Mouse (Mus musculus): ENCODE measurements around the gene Icam2. TPM values are rescaled to one million over a fixed set of nuclear protein-coding genes. Genes with fewer than 3 reads are reported as not detected.

Icam2 gene
- polyA plus RNA-seq, 1 experiment from 2014 or later = 28.7 TPM

- Histone ChIP-seq H3K9ac (0 out of 2 replicates have a peak overlapping the region, but pooled peaks have one; percentile 36), H3K27me3 (no peaks in the 10 kb centered on the region), H3K4me1 (peaks cover 16% of the 10 kb centered on the region), H3K9me3 (no peaks in the 10 kb centered on the region), H3K4me2 (replicated peaks) (no peak overlapping the region), H3K4me3 (no peak overlapping the region), H3K36me3 (no peaks in the 10 kb centered on the region; the same call in 1 of the 2 replicates), H3K27ac (peak overlapping the region; percentile 34; the same call in 1 of the 2 replicates)
- WGBS = 24% methylated on average over 3 of the region's 3 CpGs
- ATAC-seq (ENCODE audit: low FRiP score, low read depth) = no peak
These were observed 1.7 kb upstream of the Icam2 start for GRCm38 (mm10) chr11:106389611-106390010.

- H3K9me3 ChIP-seq = no peaks in the 10 kb centered on the region
- WGBS = 78% methylated on average over 6 of the region's 6 CpGs
- no peaks in the 10 kb centered on the region for H3K36me3 ChIP-seq
- no peak overlapping the region for H3K27ac ChIP-seq
- ATAC-seq (ENCODE audit: low FRiP score, low read depth) = no peak
- H3K9ac ChIP-seq = no peak overlapping the region
- H3K4me1 ChIP-seq = peaks cover 19% of the 10 kb centered on the region
- no peaks in the 10 kb centered on the region for H3K27me3 ChIP-seq
- no peak overlapping the region for H3K4me2 ChIP-seq (replicated peaks)
- no peak overlapping the region for H3K4me3 ChIP-seq
These were observed 855 bp downstream of the Icam2 start for GRCm38 (mm10) chr11:106387020-106387419.

GRCm38 (mm10) chr11:106386409-106386808, 1.5 kb downstream of the Icam2 start:
- Histone ChIP-seq H3K4me2 (replicated peaks) (no peak overlapping the region), H3K27ac (no peak overlapping the region), H3K27me3 (no peaks in the 10 kb centered on the region), H3K4me1 (peaks cover 19% of the 10 kb centered on the region), H3K9me3 (no peaks in the 10 kb centered on the region), H3K36me3 (no peaks in the 10 kb centered on the region), H3K4me3 (no peak overlapping the region), H3K9ac (no peak overlapping the region)
- no peak for ATAC-seq (ENCODE audit: low FRiP score, low read depth)
- WGBS = 88% methylated on average over 3 of the region's 3 CpGs

- no peaks in the 10 kb centered on the region for H3K36me3 ChIP-seq
- H3K9ac ChIP-seq = no peak overlapping the region
- H3K27me3 ChIP-seq = no peaks in the 10 kb centered on the region
- no peak for ATAC-seq (ENCODE audit: low FRiP score, low read depth)
- H3K4me1 ChIP-seq = 0 out of 2 replicates have a peak, but pooled peaks cover 7% of the 10 kb centered on the region
- no peak overlapping the region for H3K27ac ChIP-seq
- no peak overlapping the region for H3K4me2 ChIP-seq (replicated peaks)
- 80% methylated on average over 6 of the region's 6 CpGs for WGBS
- no peak overlapping the region for H3K4me3 ChIP-seq
- H3K9me3 ChIP-seq = no peaks in the 10 kb centered on the region
These were observed 4.7 kb downstream of the Icam2 start for GRCm38 (mm10) chr11:106383051-106383790.

- Histone ChIP-seq H3K36me3 (no peaks in the 10 kb centered on the region), H3K27me3 (no peaks in the 10 kb centered on the region), H3K27ac (peak overlapping the region; percentile 4; the same call in 1 of the 2 replicates), H3K4me1 (0 out of 2 replicates have a peak, but pooled peaks cover 2% of the 10 kb centered on the region), H3K4me3 (no peak overlapping the region), H3K9me3 (no peaks in the 10 kb centered on the region), H3K9ac (no peak overlapping the region), H3K4me2 (replicated peaks) (no peak overlapping the region)
- ATAC-seq (ENCODE audit: low FRiP score, low read depth) = no peak
- 62% methylated on average over 5 of the region's 5 CpGs for WGBS
These were observed 5.5 kb downstream of the Icam2 start for GRCm38 (mm10) chr11:106382424-106382823.

GRCm38 (mm10) chr11:106381883-106382282, 6.0 kb downstream of the Icam2 start:
- Histone ChIP-seq H3K9me3 (no peaks in the 10 kb centered on the region), H3K4me1 (0 out of 2 replicates have a peak, but pooled peaks cover 2% of the 10 kb centered on the region), H3K4me3 (peak overlapping the region; percentile 12), H3K36me3 (no peaks in the 10 kb centered on the region), H3K4me2 (replicated peaks) (no peak overlapping the region), H3K27me3 (no peaks in the 10 kb centered on the region), H3K9ac (no peak overlapping the region), H3K27ac (peak overlapping the region; percentile 4; the same call in 1 of the 2 replicates)
- no peak for ATAC-seq (ENCODE audit: low FRiP score, low read depth)
- WGBS = 84% methylated on average over 7 of the region's 7 CpGs

GRCm38 (mm10) chr11:106381011-106381410, 6.9 kb downstream of the Icam2 start:
- no peaks in the 10 kb centered on the region for H3K9me3 ChIP-seq
- ATAC-seq (ENCODE audit: low FRiP score, low read depth) = no peak
- no peaks in the 10 kb centered on the region for H3K36me3 ChIP-seq
- H3K4me2 ChIP-seq (replicated peaks) = peak overlapping the region; percentile 9
- 86% methylated on average over 11 of the region's 11 CpGs for WGBS
- 0 out of 2 replicates have a peak, but pooled peaks cover 2% of the 10 kb centered on the region for H3K4me1 ChIP-seq
- no peak overlapping the region for H3K4me3 ChIP-seq
- no peaks in the 10 kb centered on the region for H3K27me3 ChIP-seq
- H3K27ac ChIP-seq = no peak overlapping the region
- H3K9ac ChIP-seq = no peak overlapping the region

GRCm38 (mm10) chr11:106374979-106375378, 12.9 kb downstream of the Icam2 start:
- H3K4me1 ChIP-seq = peaks cover 10% of the 10 kb centered on the region
- H3K4me3 ChIP-seq = no peak overlapping the region
- no peaks in the 10 kb centered on the region for H3K27me3 ChIP-seq
- WGBS = 79% methylated on average over 5 of the region's 5 CpGs
- no peaks in the 10 kb centered on the region for H3K36me3 ChIP-seq
- H3K9ac ChIP-seq = no peak overlapping the region
- no peak overlapping the region for H3K27ac ChIP-seq
- no peak overlapping the region for H3K4me2 ChIP-seq (replicated peaks)
- no peak; the same call in 1 of the 2 replicates for ATAC-seq (ENCODE audit: low FRiP score, low read depth)
- no peaks in the 10 kb centered on the region for H3K9me3 ChIP-seq

GRCm38 (mm10) chr11:106374559-106374958, 13.3 kb downstream of the Icam2 start:
- no peak overlapping the region for H3K4me3 ChIP-seq
- no peaks in the 10 kb centered on the region for H3K9me3 ChIP-seq
- no peak for ATAC-seq (ENCODE audit: low FRiP score, low read depth)
- H3K4me2 ChIP-seq (replicated peaks) = no peak overlapping the region
- peaks cover 10% of the 10 kb centered on the region for H3K4me1 ChIP-seq
- no peak overlapping the region for H3K9ac ChIP-seq
- 49% methylated on average over 9 of the region's 9 CpGs for WGBS
- H3K27me3 ChIP-seq = no peaks in the 10 kb centered on the region
- no peaks in the 10 kb centered on the region for H3K36me3 ChIP-seq
- H3K27ac ChIP-seq = no peak overlapping the region

GRCm38 (mm10) chr11:106373998-106374397, 13.9 kb downstream of the Icam2 start:
- H3K4me3 ChIP-seq = no peak overlapping the region
- ATAC-seq (ENCODE audit: low FRiP score, low read depth) = peak; percentile 69; the same call in 1 of the 2 replicates
- no peak overlapping the region for H3K27ac ChIP-seq
- H3K36me3 ChIP-seq = no peaks in the 10 kb centered on the region
- H3K4me1 ChIP-seq = peaks cover 10% of the 10 kb centered on the region
- 50% methylated on average over 11 of the region's 11 CpGs for WGBS
- no peak overlapping the region for H3K4me2 ChIP-seq (replicated peaks)
- H3K9me3 ChIP-seq = no peaks in the 10 kb centered on the region
- H3K27me3 ChIP-seq = no peaks in the 10 kb centered on the region
- no peak overlapping the region for H3K9ac ChIP-seq

GRCm38 (mm10) chr11:106366316-106366715, 21.6 kb downstream of the Icam2 start:
- H3K36me3 ChIP-seq = no peaks in the 10 kb centered on the region
- H3K27ac ChIP-seq = no peak overlapping the region
- H3K4me1 ChIP-seq = peaks cover 8% of the 10 kb centered on the region; the same call in 1 of the 2 replicates
- ATAC-seq (ENCODE audit: low FRiP score, low read depth) = no peak; the same call in 1 of the 2 replicates
- no peak overlapping the region for H3K4me3 ChIP-seq
- WGBS = 9% methylated on average over 3 of the region's 3 CpGs
- no peaks in the 10 kb centered on the region; the same call in 1 of the 2 replicates for H3K27me3 ChIP-seq
- H3K9me3 ChIP-seq = 0 out of 2 replicates have a peak, but pooled peaks cover 3% of the 10 kb centered on the region
- H3K9ac ChIP-seq = no peak overlapping the region
- no peak overlapping the region for H3K4me2 ChIP-seq (replicated peaks)

GRCm38 (mm10) chr11:106365366-106365765, 22.5 kb downstream of the Icam2 start, which contains the start of gene Prr29:
Prr29 (plus strand) TSS chr11:106365472.
- Histone ChIP-seq H3K27me3 (no peaks in the 10 kb centered on the region; the same call in 1 of the 2 replicates), H3K4me1 (peaks cover 8% of the 10 kb centered on the region; the same call in 1 of the 2 replicates), H3K36me3 (no peaks in the 10 kb centered on the region), H3K9ac (no peak within 1 kb of the TSS), H3K9me3 (0 out of 2 replicates have a peak, but pooled peaks cover 3% of the 10 kb centered on the region), H3K27ac (no peak within 1 kb of the TSS), H3K4me3 (no peak within 1 kb of the TSS), H3K4me2 (replicated peaks) (no peak within 1 kb of the TSS)
- ATAC-seq (ENCODE audit: low FRiP score, low read depth) = 0 out of 2 replicates have a peak, but pooled peaks have one; percentile 24
- 34% methylated on average over 10 of the region's 10 CpGs for WGBS

Data from limb, embryonic 13.5 days (tissue).